Mouse (Mus musculus) liver, embryonic 16.5 days (tissue): ENCODE measurements around the gene Atp6v0a1. TPM values are rescaled to one million over a fixed set of nuclear protein-coding genes. Genes with fewer than 3 reads are reported as not detected.

ENCODE experiments used
- ATAC-seq: fragments of 200-750 bp; cut with Nextera tagmentation; 2 replicates; pipeline ENCODE4 v1.8.0; 2017; ENCODE audit warnings: low read depth, mild to moderate bottlenecking, moderate number of reproducible peaks, moderate library complexity
- H3K27ac ChIP-seq: fragments of 300-500 bp; sonication (generic); 2 replicates; pipeline ENCODE4 v1.5.1; 2014; ENCODE audit warnings: mild to moderate bottlenecking, low read length
- H3K27me3 ChIP-seq: fragments of 300-500 bp; sonication (generic); 2 replicates; pipeline ENCODE4 v1.6.1; 2014; ENCODE audit warnings: low read depth, low read length, mixed read lengths; ENCODE audit not compliant: control insufficient read depth, insufficient read depth
- H3K36me3 ChIP-seq: fragments of 300-500 bp; sonication (generic); 2 replicates; pipeline ENCODE4 v1.6.1; 2014; ENCODE audit warnings: mild to moderate bottlenecking; ENCODE audit not compliant: control insufficient read depth, insufficient read depth
- H3K4me1 ChIP-seq: fragments of 300-500 bp; sonication (generic); 2 replicates; pipeline ENCODE4 v1.6.1; 2014; ENCODE audit warnings: low read depth, low read length, mixed read lengths; ENCODE audit not compliant: control insufficient read depth
- H3K4me2 ChIP-seq: fragments of 300-500 bp; sonication (generic); 2 replicates; pipeline ENCODE4 v1.6.1; 2014; ENCODE audit warnings: low read depth, low read length, mixed read lengths
- H3K4me3 ChIP-seq: fragments of 300-500 bp; sonication (generic); 2 replicates; pipeline ENCODE4 v1.5.1; 2014; ENCODE audit warnings: low read depth, mild to moderate bottlenecking, low read length
- H3K9ac ChIP-seq: fragments of 300-500 bp; sonication (generic); 2 replicates; pipeline ENCODE4 v1.6.1; 2014; ENCODE audit warnings: low read depth, low read length
- H3K9me3 ChIP-seq: fragments of 300-500 bp; sonication (generic); replicated peaks from 2 replicates; pipeline ENCODE4 v1.6.1; 2016; ENCODE audit warnings: low read length; ENCODE audit not compliant: control insufficient read depth
- WGBS: fragments of 180-500 bp; shearing (Covaris S2); extraction: QIAGEN DNeasy Blood & Tissue Kit; methylation state at CpG from one replicate; pipeline ENCODE4 v1.1.7; 2014; ENCODE audit not compliant: insufficient replicate concordance; 5-methylcytosine and 5-hydroxymethylcytosine counted together
- polyA plus RNA-seq: library from polyadenylated mRNA; unstranded; fragments of >200 nt; fragmentation: Nextera tagmentation; extraction: Ambion mirVana; gene quantifications from 2 replicates; pipeline ENCODE4 v1.2.1, GENCODE M21; 2015

Atp6v0a1 gene
- polyA plus RNA-seq, 1 experiment from 2014 or later = 47.5 TPM

DNA sequence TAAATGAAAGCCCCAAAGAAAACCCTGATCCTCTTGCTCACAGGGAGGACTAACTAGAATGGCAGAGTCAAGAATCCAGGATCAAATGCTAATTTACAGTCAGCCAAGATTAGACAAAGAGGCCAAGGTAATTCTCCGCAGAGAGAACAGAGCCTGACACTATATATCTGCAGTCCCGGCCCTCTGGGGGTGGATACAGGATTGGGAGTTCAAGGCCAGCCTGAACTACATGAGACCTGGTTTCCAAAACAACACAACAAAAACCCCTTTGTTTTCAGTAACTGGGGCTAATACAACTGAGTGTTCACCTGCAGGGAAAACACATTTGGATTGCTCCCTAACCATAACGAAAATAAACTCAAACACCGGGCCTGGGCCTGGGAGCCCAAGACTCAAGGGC is 55.2 kb downstream of the Atp6v0a1 start:
- Histone ChIP-seq H3K4me3 (no peak overlapping the region), H3K9me3 (no peaks in the 10 kb centered on the region), H3K9ac (peak overlapping the region; percentile 69), H3K27ac (peak overlapping the region; percentile 100), H3K27me3 (no peaks in the 10 kb centered on the region), H3K4me2 (peak overlapping the region; percentile 49), H3K36me3 (peaks cover 5% of the 10 kb centered on the region), H3K4me1 (peaks cover 55% of the 10 kb centered on the region)
- 57% methylated on average over 4 of the region's 4 CpGs for WGBS
- ATAC-seq = no peak

DNA sequence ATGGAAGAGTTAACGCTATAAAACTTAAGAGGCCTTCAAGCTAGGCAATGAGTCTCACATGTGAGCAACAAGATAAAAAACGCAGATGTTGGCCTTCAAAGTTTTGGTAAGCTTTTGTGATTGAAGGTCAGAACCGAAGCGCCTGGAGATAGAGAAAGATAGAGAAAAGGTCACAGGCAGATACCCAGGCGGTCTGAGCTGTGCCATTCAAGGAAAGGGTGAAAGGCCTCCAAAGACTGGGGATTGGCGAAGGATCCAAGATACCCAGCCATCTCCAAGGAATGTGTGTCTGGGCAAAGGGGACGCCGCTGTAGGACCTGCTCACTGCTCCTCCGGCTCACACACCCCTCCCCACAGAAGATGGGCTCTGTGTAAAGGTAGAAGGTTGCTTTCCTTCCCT is 55.8 kb downstream of the Atp6v0a1 start:
- 59% methylated on average over 9 of the region's 9 CpGs for WGBS
- no peak for ATAC-seq
- H3K27ac ChIP-seq = peak overlapping the region; percentile 100
- H3K36me3 ChIP-seq = peaks cover 5% of the 10 kb centered on the region
- H3K9me3 ChIP-seq = no peaks in the 10 kb centered on the region
- no peaks in the 10 kb centered on the region for H3K27me3 ChIP-seq
- H3K4me3 ChIP-seq = no peak overlapping the region
- peaks cover 58% of the 10 kb centered on the region for H3K4me1 ChIP-seq
- H3K4me2 ChIP-seq = no peak overlapping the region
- H3K9ac ChIP-seq = no peak overlapping the region

- peak overlapping the region; percentile 100; the same call in 1 of the 2 replicates for H3K27ac ChIP-seq
- 16% methylated on average over 18 of the region's 18 CpGs for WGBS
- peaks cover 11% of the 10 kb centered on the region for H3K27me3 ChIP-seq
- H3K4me3 ChIP-seq = peak overlapping the region; percentile 44
- peaks cover 64% of the 10 kb centered on the region for H3K4me1 ChIP-seq
- peaks cover 5% of the 10 kb centered on the region for H3K36me3 ChIP-seq
- H3K4me2 ChIP-seq = peak overlapping the region; percentile 64
- no peaks in the 10 kb centered on the region for H3K9me3 ChIP-seq
- peak overlapping the region; percentile 15; the same call in 1 of the 2 replicates for H3K9ac ChIP-seq
- no peak for ATAC-seq
These were observed 57.5 kb downstream of the Atp6v0a1 start for GRCm38 (mm10) chr11:101066549-101067412.

GRCm38 (mm10) chr11:101069391-101070188 is 60.3 kb downstream of the Atp6v0a1 start, which contains the start of gene Naglu:
Gene Naglu, plus strand, starts transcription at chr11:101070012.
- H3K4me1 ChIP-seq = peaks cover 38% of the 10 kb centered on the region
- H3K27ac ChIP-seq = peak within 1 kb of the TSS; percentile 30; the same call in 1 of the 2 replicates
- WGBS = 3% methylated on average over 35 of the region's 35 CpGs
- H3K4me2 ChIP-seq = peak within 1 kb of the TSS; percentile 100
- H3K36me3 ChIP-seq = no peaks in the 10 kb centered on the region
- ATAC-seq = peak; percentile 89
- peak within 1 kb of the TSS; percentile 74 for H3K9ac ChIP-seq
- peak within 1 kb of the TSS; percentile 79 for H3K4me3 ChIP-seq
- no peaks in the 10 kb centered on the region for H3K9me3 ChIP-seq
- peaks cover 11% of the 10 kb centered on the region for H3K27me3 ChIP-seq

- Histone ChIP-seq H3K4me1 (peaks cover 32% of the 10 kb centered on the region), H3K36me3 (no peaks in the 10 kb centered on the region), H3K4me2 (peak overlapping the region; percentile 100), H3K27ac (peak overlapping the region; percentile 30; the same call in 1 of the 2 replicates), H3K4me3 (peak overlapping the region; percentile 79), H3K27me3 (peaks cover 11% of the 10 kb centered on the region), H3K9me3 (no peaks in the 10 kb centered on the region), H3K9ac (peak overlapping the region; percentile 74)
- peak; percentile 69 for ATAC-seq
- WGBS = 0% methylated on average over 36 of the region's 36 CpGs
These were observed 60.9 kb downstream of the Atp6v0a1 start for GRCm38 (mm10) chr11:101070189-101070527.

DNA sequence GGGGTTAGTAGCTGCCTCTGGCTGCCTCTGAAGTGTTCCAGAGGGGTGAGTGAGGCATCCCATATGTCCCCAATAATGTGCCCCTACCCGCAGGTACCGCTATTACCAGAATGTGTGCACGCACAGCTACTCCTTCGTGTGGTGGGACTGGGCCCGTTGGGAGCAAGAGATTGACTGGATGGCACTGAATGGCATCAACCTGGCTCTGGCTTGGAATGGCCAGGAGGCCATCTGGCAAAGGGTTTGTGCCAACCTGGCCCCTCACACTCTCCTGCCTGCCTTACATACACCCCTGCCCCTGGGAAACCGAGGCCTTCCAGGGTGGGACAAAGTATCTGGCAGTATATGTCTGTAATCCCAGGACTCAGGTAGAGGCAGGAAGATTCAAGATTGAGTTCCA is 61.7 kb downstream of the Atp6v0a1 start:
- peaks cover 25% of the 10 kb centered on the region for H3K4me1 ChIP-seq
- no peak for ATAC-seq
- H3K27ac ChIP-seq = no peak overlapping the region
- no peaks in the 10 kb centered on the region for H3K36me3 ChIP-seq
- H3K4me2 ChIP-seq = peak overlapping the region; percentile 100
- H3K27me3 ChIP-seq = peaks cover 11% of the 10 kb centered on the region
- no peak overlapping the region for H3K4me3 ChIP-seq
- H3K9me3 ChIP-seq = no peaks in the 10 kb centered on the region
- no peak overlapping the region; the same call in 1 of the 2 replicates for H3K9ac ChIP-seq
- 66% methylated on average over 6 of the region's 6 CpGs for WGBS

DNA sequence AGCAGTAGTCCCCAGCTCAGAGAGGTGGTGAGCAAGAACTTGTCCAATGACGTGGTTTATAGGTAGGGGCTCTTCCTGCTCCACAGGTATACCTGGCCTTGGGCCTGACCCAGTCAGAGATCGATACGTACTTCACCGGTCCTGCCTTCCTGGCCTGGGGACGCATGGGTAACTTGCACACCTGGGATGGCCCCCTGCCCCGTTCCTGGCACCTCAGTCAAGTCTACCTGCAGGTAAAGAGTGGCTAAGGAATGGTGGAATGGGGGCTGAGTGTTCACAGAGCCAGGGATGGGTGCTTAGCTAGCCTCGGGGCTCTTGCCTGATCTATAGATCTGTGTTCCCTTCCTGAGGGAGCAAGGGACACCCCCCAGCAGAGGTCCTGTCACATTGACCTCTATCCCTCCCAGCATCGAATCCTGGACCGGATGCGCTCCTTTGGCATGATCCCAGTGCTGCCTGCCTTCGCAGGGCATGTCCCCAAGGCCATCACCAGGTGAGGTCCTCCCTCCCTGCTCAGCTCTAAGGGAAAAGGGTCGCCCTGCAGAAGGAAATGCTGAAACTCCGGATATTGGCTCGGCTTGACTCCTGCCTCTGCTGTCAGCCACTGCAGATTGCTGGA is 62.7 kb downstream of the Atp6v0a1 start:
- Histone ChIP-seq H3K27me3 (peaks cover 11% of the 10 kb centered on the region), H3K4me3 (no peak overlapping the region), H3K36me3 (no peaks in the 10 kb centered on the region), H3K4me2 (no peak overlapping the region), H3K9ac (no peak overlapping the region), H3K9me3 (no peaks in the 10 kb centered on the region), H3K27ac (no peak overlapping the region), H3K4me1 (peaks cover 16% of the 10 kb centered on the region)
- ATAC-seq = no peak
- WGBS = 72% methylated on average over 14 of the region's 14 CpGs

GRCm38 (mm10) chr11:101078121-101078520 is 68.9 kb downstream of the Atp6v0a1 start, which contains the start of gene Hsd17b1:
Gene Hsd17b1, plus strand, starts transcription at chr11:101078411.
- Histone ChIP-seq H3K9ac (no peak within 1 kb of the TSS), H3K4me1 (peaks cover 18% of the 10 kb centered on the region), H3K4me3 (no peak within 1 kb of the TSS), H3K4me2 (no peak within 1 kb of the TSS), H3K27me3 (peaks cover 43% of the 10 kb centered on the region), H3K36me3 (no peaks in the 10 kb centered on the region), H3K27ac (no peak within 1 kb of the TSS), H3K9me3 (no peaks in the 10 kb centered on the region)
- no peak for ATAC-seq
- WGBS = 72% methylated on average over 9 of the region's 9 CpGs
